Mouse (Mus musculus) spleen, postnatal 14 days (tissue): ENCODE data around the gene Zyg11a.
"Not testable (repeated sequence)": the region's sequence is repeated elsewhere in the genome, so short reads cannot be mapped to it uniquely, and the experiment has no call there.

Experiments
- DNase-seq, 2 experiments: peaks; one replicate each; pipeline ENCODE4 v3.0.0; 2021 to 2022; ENCODE audit warnings: low spot score in 2 of 2

Gene Zyg11a

GRCm38 (mm10) chr4:108144880-108145279 is 73.0 kb downstream of the Zyg11a start, which contains the start of gene Scp2:
Gene Scp2 (minus strand): TSS chr4:108144998.
- no peak for DNase-seq

GRCm38 (mm10) chr4:108143778-108144177 is 74.1 kb downstream of the Zyg11a start:
- no peak for DNase-seq

GRCm38 (mm10) chr4:108143178-108143577 is 74.7 kb downstream of the Zyg11a start:
- DNase-seq: not testable (repeated sequence)

DNA sequence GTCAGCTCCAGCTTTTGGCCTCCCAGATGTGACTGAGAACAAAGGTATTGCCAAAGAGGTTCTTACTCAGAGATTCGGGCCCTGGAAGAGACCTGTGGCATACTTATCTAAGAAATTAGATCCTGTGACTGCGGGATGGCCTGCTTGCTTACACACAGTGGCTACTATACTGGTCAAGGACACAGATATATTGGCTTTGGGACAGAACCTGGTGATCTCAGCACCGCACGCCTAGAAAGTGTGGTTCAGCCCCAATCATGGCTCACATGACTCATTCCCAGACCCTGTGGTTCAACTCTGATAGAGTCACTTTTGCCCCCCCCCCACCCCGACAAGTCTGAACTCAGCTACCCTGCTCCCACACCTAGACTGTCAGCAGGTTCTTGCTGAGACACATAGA is 80.9 kb downstream of the Zyg11a start:
- no peak for DNase-seq
